Mouse (Mus musculus) right cerebral cortex, postnatal 25 days (tissue): ENCODE measurements around the gene Cops4.

Experiments
- DNase-seq: peaks from one replicate; pipeline ENCODE4 v3.0.0; 2022

Gene Cops4

DNA sequence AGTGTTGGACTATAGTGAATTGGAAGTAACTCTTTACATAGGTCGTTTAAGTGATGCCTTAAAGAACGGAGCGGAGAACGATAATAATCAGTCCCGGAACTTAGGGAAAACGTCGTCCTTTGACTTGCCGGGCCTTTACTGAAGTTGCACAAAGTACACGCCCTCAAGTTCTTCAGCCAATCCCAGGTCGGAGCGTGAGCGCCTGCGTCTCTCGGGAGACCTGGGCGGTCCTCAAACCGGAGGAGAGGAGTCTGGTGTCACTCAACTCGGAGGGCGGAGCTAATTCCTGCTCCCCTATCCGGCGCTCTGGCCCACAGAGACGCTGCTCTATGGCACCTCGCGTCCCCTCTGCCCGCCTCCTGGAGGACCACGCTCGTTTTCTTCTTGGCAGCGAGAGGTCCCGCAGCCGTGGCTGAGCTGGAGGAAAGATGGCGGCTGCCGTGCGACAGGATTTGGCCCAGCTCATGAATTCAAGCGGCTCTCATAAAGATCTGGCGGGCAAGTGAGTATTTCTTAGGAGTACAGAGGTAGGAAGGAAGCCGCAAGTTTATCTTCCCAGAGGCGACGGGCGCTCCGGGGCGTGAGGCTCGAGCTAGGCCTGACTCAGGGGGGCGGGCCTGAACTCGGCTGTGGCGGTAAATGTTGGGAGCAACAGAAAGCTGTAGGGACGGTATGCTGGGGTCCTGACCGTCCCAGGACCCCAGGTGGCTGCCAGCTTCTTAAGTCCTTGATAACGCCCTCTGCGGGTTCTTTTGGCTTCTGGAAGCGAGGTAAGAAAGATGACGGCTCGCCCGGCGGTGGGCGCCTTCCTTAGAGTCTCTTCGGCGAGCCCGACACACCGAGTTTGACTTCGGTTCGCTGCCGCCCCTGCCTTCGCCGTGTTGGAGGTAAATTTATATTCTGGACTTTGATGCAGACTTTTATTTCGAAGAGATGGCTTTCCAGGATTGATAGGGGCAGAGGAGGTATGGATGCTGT lies at the start of gene Cops4:
Gene Cops4 (plus strand): TSS at position 261 of the 978 bp plus-strand sequence.
- DNase-seq, result peak; percentile 96

- no peak for DNase-seq
These were observed 41.8 kb upstream of the Cops4 start for GRCm38 (mm10) chr5:100476328-100476727.

DNA sequence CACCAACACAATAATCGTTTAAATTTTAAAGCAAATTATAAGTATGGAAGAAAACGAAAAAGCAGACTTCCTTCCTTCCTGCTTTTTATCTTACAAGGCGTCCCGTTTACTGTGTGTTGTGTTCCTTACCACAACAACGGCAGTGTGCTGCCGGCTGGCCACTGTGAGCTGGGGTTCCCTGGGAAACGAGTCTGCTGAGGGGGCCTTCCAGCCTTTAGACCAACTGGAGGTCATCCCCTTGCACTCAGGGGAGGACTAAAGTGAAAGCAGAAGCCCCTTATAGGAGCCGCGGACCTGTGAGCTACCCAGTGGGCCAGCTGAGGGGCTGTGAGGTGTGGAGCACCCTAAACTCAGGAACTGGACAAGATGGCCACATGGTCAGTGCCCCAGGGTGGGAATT lies 40.5 kb upstream of the Cops4 start:
- DNase-seq, result no peak

- no peak for DNase-seq
These were observed 34.5 kb upstream of the Cops4 start for GRCm38 (mm10) chr5:100483569-100483968.

DNA sequence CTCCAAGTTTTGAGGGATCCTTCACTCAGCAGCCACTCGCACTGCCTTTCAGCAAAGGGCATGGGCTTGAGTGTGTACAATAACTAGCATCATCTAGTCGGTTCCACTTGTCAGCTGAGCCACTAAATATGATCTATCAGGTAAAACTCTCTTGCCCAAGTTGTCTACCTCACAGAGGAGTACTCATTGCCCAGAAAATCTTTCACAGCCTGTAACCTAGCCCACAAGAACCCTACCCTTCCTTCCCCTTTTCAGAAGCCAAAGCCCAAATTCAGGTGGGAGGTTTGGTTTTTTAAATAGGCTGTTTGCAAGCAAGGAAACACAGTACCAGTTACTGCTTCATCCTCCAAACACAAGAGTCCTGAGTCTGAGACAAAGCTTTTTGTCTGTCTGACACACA lies 31.0 kb upstream of the Cops4 start:
- no peak for DNase-seq

DNA sequence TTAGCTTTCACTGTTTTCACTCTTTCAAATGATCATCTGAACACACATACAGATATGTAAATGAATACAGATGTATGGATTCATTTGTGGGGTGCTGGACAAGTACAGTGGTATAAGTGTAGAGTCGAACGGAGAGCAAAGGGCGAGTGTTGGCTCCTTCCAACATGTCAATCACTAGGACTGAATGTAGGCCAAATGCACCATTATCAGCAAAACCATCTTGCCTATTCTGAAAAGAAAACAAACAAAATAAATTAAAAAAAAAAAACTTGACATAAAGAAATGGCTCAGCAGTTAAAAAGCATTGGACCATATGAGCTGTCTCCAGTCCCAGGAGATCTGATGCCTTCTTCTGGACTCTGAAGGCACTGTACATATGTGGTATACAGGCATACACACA lies 29.9 kb upstream of the Cops4 start:
- DNase-seq, result no peak

GRCm38 (mm10) chr5:100489340-100489739 lies 28.8 kb upstream of the Cops4 start:
- no peak for DNase-seq

DNA sequence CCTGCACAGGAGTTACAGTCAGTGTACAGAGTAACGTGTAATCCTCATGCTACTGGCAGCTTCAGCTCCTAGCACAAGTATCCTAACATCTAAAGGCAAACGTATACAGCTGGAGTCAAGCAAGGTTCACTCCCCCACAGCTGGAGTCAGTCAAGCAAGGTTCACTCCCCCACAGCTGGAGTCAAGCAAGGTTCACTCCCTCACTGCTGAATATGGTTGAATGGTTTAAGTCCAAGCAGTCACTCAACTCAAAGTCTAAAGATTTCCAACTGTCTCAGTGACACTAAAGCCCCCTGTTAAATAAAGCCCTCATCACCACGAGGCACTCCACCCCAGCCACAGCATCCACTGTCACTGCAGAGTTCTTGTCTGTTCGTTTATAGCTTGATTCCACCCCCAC lies 26.4 kb upstream of the Cops4 start:
- no peak for DNase-seq

GRCm38 (mm10) chr5:100498436-100499180 lies 19.5 kb upstream of the Cops4 start:
- peak; percentile 72 for DNase-seq

GRCm38 (mm10) chr5:100499243-100499642 lies 18.9 kb upstream of the Cops4 start:
- DNase-seq, result no peak

GRCm38 (mm10) chr5:100499831-100500304 lies 18.2 kb upstream of the Cops4 start:
- DNase-seq, result peak; percentile 49

GRCm38 (mm10) chr5:100500458-100500961 lies 17.6 kb upstream of the Cops4 start, which contains the start of gene Lin54:
TSS of gene Lin54 (minus strand) at chr5:100500639.
- DNase-seq, result peak; percentile 87

GRCm38 (mm10) chr5:100501267-100501666 lies 16.8 kb upstream of the Cops4 start:
- DNase-seq, result no peak

DNA sequence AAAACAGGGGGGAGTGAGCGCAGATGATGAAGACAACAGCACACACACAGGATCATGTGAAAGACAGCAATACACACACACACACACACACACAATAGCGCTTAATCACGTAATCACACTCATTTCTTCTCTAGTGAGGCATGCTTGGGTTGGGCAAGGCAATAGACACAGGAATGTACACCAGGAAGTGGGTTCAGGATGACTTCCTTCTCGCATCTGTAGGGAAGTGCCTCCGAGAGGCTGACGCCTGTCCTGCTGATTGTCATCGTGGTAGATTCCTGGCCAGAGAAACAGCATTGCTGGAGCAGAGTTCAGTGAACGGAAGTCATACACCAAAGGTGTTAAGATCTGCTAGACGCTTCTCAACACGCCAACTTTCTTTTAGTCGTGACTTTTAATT lies 8.9 kb upstream of the Cops4 start:
- no peak for DNase-seq

- DNase-seq, result no peak
These were observed 5.5 kb upstream of the Cops4 start for GRCm38 (mm10) chr5:100512576-100512975.

GRCm38 (mm10) chr5:100519027-100519411 lies 910 bp downstream of the Cops4 start:
- no peak for DNase-seq

DNA sequence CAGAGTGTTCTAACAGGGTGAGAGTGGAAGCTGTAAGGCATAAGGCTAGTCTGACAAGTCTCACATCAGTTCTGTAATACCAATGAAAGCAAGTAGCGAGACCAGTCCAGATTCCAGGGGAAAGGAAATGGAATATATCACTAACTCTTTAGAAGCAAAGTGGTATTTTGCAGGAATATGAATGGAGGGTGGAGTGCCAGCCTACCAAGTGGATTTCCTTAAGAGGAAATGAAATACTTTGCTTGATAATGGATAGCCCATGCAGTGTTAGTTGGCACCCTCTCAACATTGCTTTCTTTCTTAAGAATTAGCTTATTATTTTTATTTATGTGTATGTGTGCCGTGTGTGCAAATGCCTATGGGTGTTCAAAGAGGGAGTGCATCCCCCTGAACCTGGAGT lies 2.1 kb downstream of the Cops4 start:
- no peak for DNase-seq

DNA sequence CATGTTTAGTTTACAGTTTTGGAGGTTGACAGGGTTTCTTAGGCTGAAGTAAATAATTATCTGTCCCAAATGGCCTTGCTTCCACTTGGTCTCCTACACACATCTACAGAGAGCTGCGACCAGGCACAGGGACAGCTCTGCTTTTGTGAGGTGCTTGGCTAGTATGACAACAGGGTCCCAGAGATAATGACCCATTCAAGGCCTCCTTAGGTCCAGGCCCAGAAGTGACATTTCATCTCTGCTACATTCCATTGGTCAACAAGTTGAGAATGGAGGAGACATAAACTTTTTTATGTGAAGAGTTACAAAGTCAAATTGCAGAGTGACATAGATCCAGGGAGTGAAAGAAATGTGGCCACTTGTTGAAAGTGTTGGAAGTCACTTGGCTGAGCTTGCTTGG lies 5.2 kb downstream of the Cops4 start:
- DNase-seq, result no peak

GRCm38 (mm10) chr5:100524921-100525320 lies 6.8 kb downstream of the Cops4 start:
- no peak for DNase-seq

- DNase-seq, result no peak
These were observed 7.5 kb downstream of the Cops4 start for GRCm38 (mm10) chr5:100525620-100526019.

- no peak for DNase-seq
These were observed 8.1 kb downstream of the Cops4 start for GRCm38 (mm10) chr5:100526164-100526563.

DNA sequence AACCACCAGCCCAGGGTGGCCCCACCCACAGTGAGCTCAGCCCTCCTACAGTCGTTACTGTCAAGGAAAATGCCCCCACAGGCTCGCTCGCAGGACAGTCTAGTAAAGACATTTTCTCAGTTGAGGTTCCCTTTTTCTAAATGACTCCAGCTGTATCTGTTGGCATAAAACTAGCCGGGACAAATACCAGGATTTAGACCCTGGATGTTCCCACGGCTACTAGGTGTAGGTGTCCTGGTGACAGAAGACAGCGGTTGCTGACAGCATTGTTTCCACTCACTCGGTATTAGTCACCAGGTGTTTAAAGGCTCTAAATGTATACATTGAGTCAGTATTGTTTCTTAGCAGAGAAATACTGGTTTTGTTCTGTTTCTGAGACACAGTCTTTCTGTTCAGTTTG lies 17.7 kb downstream of the Cops4 start:
- DNase-seq, result no peak

DNA sequence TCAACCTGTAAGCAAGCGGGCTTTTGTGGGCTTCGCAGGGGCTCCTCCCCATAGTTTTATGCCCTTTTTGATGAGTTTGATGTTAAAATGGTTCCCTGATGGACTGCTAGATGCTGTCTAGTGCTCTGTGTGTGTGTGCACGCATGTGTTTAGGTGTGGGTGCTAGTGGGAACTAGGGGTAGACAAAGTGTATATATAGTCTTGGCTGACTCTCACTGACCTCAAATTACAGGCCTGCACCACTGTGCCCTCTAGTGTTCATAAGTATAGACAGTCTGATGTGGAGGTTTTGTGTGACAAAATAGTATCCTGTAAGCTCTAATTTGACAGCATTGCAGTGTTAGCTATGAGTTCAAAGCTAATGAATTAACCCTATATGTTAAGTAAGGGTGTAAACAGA lies 18.5 kb downstream of the Cops4 start:
- no peak for DNase-seq
